Mouse (Mus musculus): Measurements from ENCODE around the gene Gpc4. TPM values are rescaled to one million over a fixed set of nuclear protein-coding genes. Genes with fewer than 3 reads are reported as not detected.
A peak's percentile ranks its signal among the peaks of the same experiment; 100 is the strongest.

Gene Gpc4
- total and polyA plus RNA-seq, 3 experiments: 5.1 to 9.4 TPM; not detected in 1

- no peak overlapping the region for H3K9ac ChIP-seq (ENCODE audit: control insufficient read depth, low read depth, low read length, poor library complexity, severe bottlenecking)
- H3K4me3 ChIP-seq (ENCODE audit: control insufficient read depth in 1 of 2, insufficient read depth in 1 of 2, low read depth in 2 of 2, low read length in 2 of 2): no peak overlapping the region; a peak in 1 of 4 replicates
- H3K9me3 ChIP-seq (replicated peaks; ENCODE audit: insufficient read depth, low read length): no peaks in the 10 kb centered on the region
- peaks cover 8% of the 10 kb centered on the region for H3K79me2 ChIP-seq (ENCODE audit: control insufficient read depth, insufficient read depth, low read length, poor library complexity)
- no peaks in the 10 kb centered on the region for H3K36me3 ChIP-seq (ENCODE audit: control insufficient read depth in 1 of 2, insufficient read depth in 2 of 2, low read length in 2 of 2)
- no peak for TF ChIP-seq UBTF (IDR thresholded peaks at IDR 0.05; ENCODE audit: borderline replicate concordance, insufficient read depth, low read depth, low read length)
- TF ChIP-seq SMC3 (IDR thresholded peaks at IDR 0.05; ENCODE audit: low read depth, low read length): no peak
- TF ChIP-seq CTCF (IDR thresholded peaks at IDR 0.05 in 2 of 3, conservative IDR thresholded peaks at IDR 0.05 in 1 of 3; ENCODE audit: control insufficient read depth in 1 of 3, insufficient read depth in 1 of 3, low read depth in 2 of 3, low read length in 3 of 3, poor library complexity in 1 of 3, severe bottlenecking in 1 of 3): no peak
- TF ChIP-seq ZKSCAN1 (IDR thresholded peaks at IDR 0.05; ENCODE audit: low read depth, low read length): no peak
- H3K4me1 ChIP-seq (ENCODE audit: control insufficient read depth in 1 of 2, insufficient read depth in 2 of 2, low read length in 2 of 2): peaks cover 2 to 3% of the 10 kb centered on the region in 2 experiments; a peak in 1 of 4 replicates
- DNase-seq (ENCODE audit: low read depth, low spot score): no peak
- H3K27me3 ChIP-seq (ENCODE audit: control insufficient read depth in 1 of 2, insufficient read depth in 2 of 2, low read length in 2 of 2): no peaks in the 10 kb centered on the region
- no peak overlapping the region for H3K27ac ChIP-seq (ENCODE audit: control insufficient read depth, low read depth, low read length)
Observed at GRCm38 (mm10) chrX:52165555-52165938, 495 bp upstream of the Gpc4 start.

GRCm38 (mm10) chrX:52164134-52164737 is 816 bp downstream of the Gpc4 start:
- TF ChIP-seq POLR2AphosphoS5 (IDR thresholded peaks at IDR 0.05; ENCODE audit: borderline replicate concordance, low read depth, low read length) (no peak), ETS1 (IDR thresholded peaks at IDR 0.05; ENCODE audit: low read depth, low read length) (no peak), MYB (IDR thresholded peaks at IDR 0.05; ENCODE audit: low read depth, low read length) (no peak), ZKSCAN1 (IDR thresholded peaks at IDR 0.05; ENCODE audit: low read depth, low read length) (no peak), ZC3H11A (IDR thresholded peaks at IDR 0.05; ENCODE audit: low read depth, low read length) (no peak), JUND (IDR thresholded peaks at IDR 0.05; ENCODE audit: low read depth, low read length) (no peak), NRF1 (IDR thresholded peaks at IDR 0.05; ENCODE audit: insufficient read depth, low read depth, low read length, poor library complexity, severe bottlenecking) (no peak), CHD1 (IDR thresholded peaks at IDR 0.05; ENCODE audit: low read depth, low read length) (no peak), CHD2 (IDR thresholded peaks at IDR 0.05; ENCODE audit: low read length) (no peak), GATA1 (IDR thresholded peaks at IDR 0.05; ENCODE audit: low read depth, low read length) (no peak), MAZ (IDR thresholded peaks at IDR 0.05; ENCODE audit: low read depth, low read length) (no peak), KAT2A (conservative IDR thresholded peaks at IDR 0.05; ENCODE audit: low read depth, low read length) (no peak), SIN3A (IDR thresholded peaks at IDR 0.05; ENCODE audit: low read length) (no peak), ZNF384 (IDR thresholded peaks at IDR 0.05; ENCODE audit: low read depth, low read length) (no peak), E2F4 (IDR thresholded peaks at IDR 0.05; ENCODE audit: borderline replicate concordance, low read depth, low read length) (no peak), MAFK (IDR thresholded peaks at IDR 0.05; ENCODE audit: borderline replicate concordance, low read depth, low read length) (no peak), TCF12 (IDR thresholded peaks at IDR 0.05; ENCODE audit: low read depth, low read length) (no peak), TBP (IDR thresholded peaks at IDR 0.05; ENCODE audit: low read depth, low read length) (no peak), MEF2A (IDR thresholded peaks at IDR 0.05; ENCODE audit: extremely low read depth, insufficient replicate concordance, low read depth, low read length, poor library complexity, severe bottlenecking) (no peak)
- DNase-seq (ENCODE audit: low read depth, low spot score): peak; percentile 31
- Histone ChIP-seq H3K4me1 (ENCODE audit: control insufficient read depth in 1 of 2, insufficient read depth in 2 of 2, low read length in 2 of 2) (peaks cover 2 to 3% of the 10 kb centered on the region in 2 experiments; a peak in 1 of 4 replicates), H3K4me3 (ENCODE audit: control insufficient read depth in 1 of 2, insufficient read depth in 1 of 2, low read depth in 2 of 2, low read length in 2 of 2) (peak overlapping the region; percentile 88 to 91), H3K36me3 (ENCODE audit: control insufficient read depth in 1 of 2, insufficient read depth in 2 of 2, low read length in 2 of 2) (no peaks in the 10 kb centered on the region), H3K27ac (ENCODE audit: control insufficient read depth, low read depth, low read length) (no peak overlapping the region), H3K9ac (ENCODE audit: control insufficient read depth, low read depth, low read length, poor library complexity, severe bottlenecking) (peak overlapping the region; percentile 90), H3K27me3 (ENCODE audit: control insufficient read depth in 1 of 2, insufficient read depth in 2 of 2, low read length in 2 of 2) (no peaks in the 10 kb centered on the region), H3K9me3 (replicated peaks; ENCODE audit: insufficient read depth, low read length) (no peaks in the 10 kb centered on the region), H3K79me2 (ENCODE audit: control insufficient read depth, insufficient read depth, low read length, poor library complexity) (peaks cover 8% of the 10 kb centered on the region)

Measured in MEL (cell line).